Mouse (Mus musculus) olfactory bulb, adult 2 months (tissue): Measurements from ENCODE around the gene Sec14l3.

Experiments used
- CTCF ChIP-seq: fragments of 200-500 bp; IDR thresholded peaks from 2 replicates; pipeline ENCODE4 v1.5.1; 2012; ENCODE audit warnings: low read depth, mild to moderate bottlenecking, low read length, moderate library complexity; ENCODE audit not compliant: insufficient read depth
- POLR2A ChIP-seq: fragments of 200-500 bp; IDR thresholded peaks from 2 replicates; pipeline ENCODE4 v1.6.1; 2012; ENCODE audit warnings: mild to moderate bottlenecking, low read depth, low read length, moderate library complexity; ENCODE audit not compliant: insufficient read depth

GRCm38 (mm10) chr11:4023321-4023720 is 41.3 kb upstream of the Sec14l3 start:
- TF ChIP-seq CTCF (no peak), POLR2A (no peak)
